Mouse (Mus musculus): ENCODE data around the gene Ssxb1. TPM values are rescaled to one million over a fixed set of nuclear protein-coding genes. Genes with fewer than 3 reads are reported as not detected.
"Not testable (repeated sequence)": the region's sequence is repeated elsewhere in the genome, so short reads cannot be mapped to it uniquely, and the experiment has no call there.

Gene Ssxb1
- not detected in 2 replicates for polyA plus RNA-seq (2015; fragmentation: Nextera tagmentation; extraction: Ambion mirVana)

- H3K9me3 ChIP-seq (replicated peaks); H3K4me2 ChIP-seq; H3K36me3 ChIP-seq; H3K27me3 ChIP-seq; H3K9ac ChIP-seq; H3K4me3 ChIP-seq (replicated peaks); DNase-seq; H3K4me1 ChIP-seq (replicated peaks); H3K27ac ChIP-seq; ATAC-seq (ENCODE audit: low read depth): not testable (repeated sequence)
- WGBS (ENCODE audit: insufficient replicate concordance), result 5% methylated on average over 1 of the region's 1 CpGs
Observed at GRCm38 (mm10) chrX:8413005-8413404, at the start of gene Ssxb1. Gene Ssxb1 (plus strand): TSS chrX:8413305.

- H3K9ac ChIP-seq; H3K27me3 ChIP-seq; H3K36me3 ChIP-seq; H3K4me3 ChIP-seq (replicated peaks); ATAC-seq (ENCODE audit: low read depth); H3K9me3 ChIP-seq (replicated peaks); H3K27ac ChIP-seq; H3K4me1 ChIP-seq (replicated peaks); H3K4me2 ChIP-seq; DNase-seq: not testable (repeated sequence)
- 14% methylated on average over 1 of the region's 1 CpGs for WGBS (ENCODE audit: insufficient replicate concordance)
Observed at GRCm38 (mm10) chrX:8366678-8367077, 46.4 kb upstream of the Ssxb1 start, which contains the start of gene Ssxb9. Gene Ssxb9 (plus strand): TSS chrX:8366978.

- not testable (repeated sequence) for H3K27me3 ChIP-seq; H3K27ac ChIP-seq; H3K9me3 ChIP-seq (replicated peaks); H3K36me3 ChIP-seq; H3K9ac ChIP-seq; H3K4me1 ChIP-seq (replicated peaks); ATAC-seq (ENCODE audit: low read depth); H3K4me2 ChIP-seq; H3K4me3 ChIP-seq (replicated peaks); DNase-seq
- WGBS (ENCODE audit: insufficient replicate concordance), result 44% methylated on average over 2 of the region's 2 CpGs
Observed at GRCm38 (mm10) chrX:8461626-8462025, 48.5 kb downstream of the Ssxb1 start, which contains the start of gene Ssxb2. Gene Ssxb2 (minus strand): TSS chrX:8461726.

Other genes with a start within 250 kb of the Ssxb1 start
- 4.9 and 5.0 TPM in 2 replicates for gene Tbc1d25, start 237.1 kb upstream of the Ssxb1 start, polyA plus RNA-seq (2015; fragmentation: Nextera tagmentation; extraction: Ambion mirVana)
- gene Ebp, start 219.8 kb upstream of the Ssxb1 start, polyA plus RNA-seq (2015; fragmentation: Nextera tagmentation; extraction: Ambion mirVana), result 61.8 and 64.4 TPM in 2 replicates
- 0.88 and 1.1 TPM in 2 replicates for gene Porcn, start 206.8 kb upstream of the Ssxb1 start, polyA plus RNA-seq (2015; fragmentation: Nextera tagmentation; extraction: Ambion mirVana)
- 40.1 and 41.9 TPM in 2 replicates for gene Ftsj1, start 160.9 kb upstream of the Ssxb1 start, polyA plus RNA-seq (2015; fragmentation: Nextera tagmentation; extraction: Ambion mirVana)
- 76.5 and 79.6 TPM in 2 replicates for gene Slc38a5, start 142.2 kb upstream of the Ssxb1 start, polyA plus RNA-seq (2015; fragmentation: Nextera tagmentation; extraction: Ambion mirVana)
- gene Ssxb10, start 85.9 kb upstream of the Ssxb1 start, polyA plus RNA-seq (2015; fragmentation: Nextera tagmentation; extraction: Ambion mirVana), result not detected in 2 replicates
- not detected in 2 replicates for gene Ssxb9, start 46.3 kb upstream of the Ssxb1 start, polyA plus RNA-seq (2015; fragmentation: Nextera tagmentation; extraction: Ambion mirVana)
- not detected in 2 replicates for gene Ssxb2, start 48.4 kb downstream of the Ssxb1 start, polyA plus RNA-seq (2015; fragmentation: Nextera tagmentation; extraction: Ambion mirVana)
- not detected in 2 replicates for gene Gm14459, start 111.6 kb downstream of the Ssxb1 start, polyA plus RNA-seq (2015; fragmentation: Nextera tagmentation; extraction: Ambion mirVana)
- not detected in 2 replicates for gene Ssxb6, start 134.9 kb downstream of the Ssxb1 start, polyA plus RNA-seq (2015; fragmentation: Nextera tagmentation; extraction: Ambion mirVana)
- not detected in 2 replicates for gene Ssxb3, start 178.5 kb downstream of the Ssxb1 start, polyA plus RNA-seq (2015; fragmentation: Nextera tagmentation; extraction: Ambion mirVana)

Measured in liver, embryonic 13.5 days (tissue).